Mouse (Mus musculus) ES-Bruce4 (cell line): ENCODE data around the gene Smpdl3b.

Source experiments
- CTCF ChIP-seq: IDR thresholded peaks from one replicate; pipeline ENCODE4 v1.8.1; 2011; ENCODE audit warnings: low read depth, low read length
- EP300 ChIP-seq: IDR thresholded peaks from 2 replicates; pipeline ENCODE4 v1.6.1; 2011; ENCODE audit warnings: low read depth, low read length; ENCODE audit not compliant: insufficient read depth
- POLR2A ChIP-seq: IDR thresholded peaks from one replicate; pipeline ENCODE4 v1.8.1; 2011; ENCODE audit warnings: low read length; ENCODE audit not compliant: insufficient read depth

DNA sequence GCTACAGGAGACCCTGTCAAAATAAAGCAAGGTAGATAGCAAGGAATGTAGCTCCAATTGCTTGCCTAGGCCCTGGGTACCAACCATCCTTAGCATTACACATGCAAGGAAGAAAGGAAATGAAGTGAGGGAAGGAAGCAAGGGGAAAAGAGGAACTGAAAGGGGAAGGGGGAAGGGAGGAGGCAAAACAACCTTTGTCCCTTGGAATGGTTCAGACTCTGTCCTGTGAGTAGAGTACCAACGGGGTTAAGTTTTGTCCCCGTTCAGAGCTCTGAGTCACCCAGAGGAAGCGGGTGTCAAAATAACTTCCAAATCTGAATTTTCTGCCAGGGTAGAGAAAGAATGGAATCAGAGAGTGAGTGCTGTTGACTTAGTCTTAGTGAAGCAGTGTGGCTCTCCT, 3.2 kb upstream of the Smpdl3b start:
- TF ChIP-seq CTCF = no peak
- TF ChIP-seq POLR2A = no peak
- no peak for TF ChIP-seq EP300
